Mouse (Mus musculus): ENCODE measurements around the gene Ppp1ca. TPM values are rescaled to one million over a fixed set of nuclear protein-coding genes. Genes with fewer than 3 reads are reported as not detected.

The Ppp1ca gene
- polyA plus RNA-seq, 1 experiment from 2014 or later, result 589 TPM

DNA sequence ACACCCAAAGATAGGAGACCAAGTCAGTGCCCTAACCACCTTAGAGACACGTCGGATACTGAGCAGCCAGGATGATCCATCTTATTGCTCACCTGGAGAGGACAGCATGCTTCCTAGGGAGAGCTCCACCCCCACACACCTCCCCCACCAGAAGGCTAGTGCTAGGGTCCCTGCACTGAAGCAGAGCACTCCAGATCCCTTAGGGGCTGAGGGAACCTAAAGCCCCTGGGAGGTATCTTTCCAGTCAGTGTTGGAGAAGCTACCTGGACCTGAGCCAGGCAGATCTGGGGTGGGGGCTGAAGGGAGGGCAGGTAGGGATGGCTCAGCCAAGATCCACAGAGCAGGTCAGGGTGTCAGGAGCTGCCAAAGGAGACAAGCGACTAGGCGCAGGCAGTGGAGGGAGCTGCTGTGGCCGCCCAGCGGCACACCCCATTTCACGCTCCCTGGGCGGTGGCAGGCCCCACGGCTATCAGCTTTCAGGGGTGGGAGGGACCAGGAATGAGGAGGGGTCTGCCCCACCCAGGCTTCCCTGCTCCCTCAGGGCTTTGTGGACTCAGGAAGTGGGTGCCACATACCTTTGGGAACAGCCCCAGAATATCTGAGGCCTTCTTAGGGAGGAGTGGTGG is 37.7 kb downstream of the Ppp1ca start:
- WGBS, result 33% methylated on average over 9 of the region's 9 CpGs
- Histone ChIP-seq H3K36me3 (no peaks in the 10 kb centered on the region), H3K4me2 (no peak overlapping the region), H3K4me3 (replicated peaks) (no peak overlapping the region), H3K27me3 (replicated peaks) (peaks cover 24% of the 10 kb centered on the region), H3K9me3 (replicated peaks) (no peaks in the 10 kb centered on the region), H3K27ac (replicated peaks) (no peak overlapping the region), H3K9ac (replicated peaks) (no peak overlapping the region), H3K4me1 (peaks cover 13% of the 10 kb centered on the region)
- no peak for ATAC-seq (ENCODE audit: low FRiP score)

DNA sequence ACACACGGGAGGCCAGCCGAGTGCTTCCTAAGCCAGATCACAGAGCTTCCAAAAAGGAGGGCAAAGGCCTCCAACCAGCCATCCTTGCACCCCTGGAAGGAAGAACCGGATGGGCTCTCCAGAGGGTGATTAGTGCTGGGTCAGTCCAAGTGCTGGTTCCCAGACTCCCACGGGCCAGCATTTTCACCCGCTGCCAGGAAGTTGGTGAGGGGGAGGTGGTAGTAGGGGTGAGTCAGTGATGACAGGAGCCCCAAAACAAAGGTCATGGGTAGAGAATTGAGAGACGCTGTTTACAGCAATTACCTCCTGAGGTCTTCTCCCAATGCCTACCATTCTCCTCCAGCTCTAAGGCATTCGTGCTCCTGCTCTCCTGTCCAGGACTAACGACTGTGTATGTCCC is 38.5 kb downstream of the Ppp1ca start:
- H3K4me2 ChIP-seq, result no peak overlapping the region
- ATAC-seq (ENCODE audit: low FRiP score), result no peak
- peaks cover 24% of the 10 kb centered on the region for H3K27me3 ChIP-seq (replicated peaks)
- 67% methylated on average over 8 of the region's 8 CpGs for WGBS
- peaks cover 13% of the 10 kb centered on the region for H3K4me1 ChIP-seq
- no peak overlapping the region for H3K9ac ChIP-seq (replicated peaks)
- no peak overlapping the region for H3K27ac ChIP-seq (replicated peaks)
- no peaks in the 10 kb centered on the region for H3K9me3 ChIP-seq (replicated peaks)
- no peaks in the 10 kb centered on the region for H3K36me3 ChIP-seq
- H3K4me3 ChIP-seq (replicated peaks), result no peak overlapping the region

DNA sequence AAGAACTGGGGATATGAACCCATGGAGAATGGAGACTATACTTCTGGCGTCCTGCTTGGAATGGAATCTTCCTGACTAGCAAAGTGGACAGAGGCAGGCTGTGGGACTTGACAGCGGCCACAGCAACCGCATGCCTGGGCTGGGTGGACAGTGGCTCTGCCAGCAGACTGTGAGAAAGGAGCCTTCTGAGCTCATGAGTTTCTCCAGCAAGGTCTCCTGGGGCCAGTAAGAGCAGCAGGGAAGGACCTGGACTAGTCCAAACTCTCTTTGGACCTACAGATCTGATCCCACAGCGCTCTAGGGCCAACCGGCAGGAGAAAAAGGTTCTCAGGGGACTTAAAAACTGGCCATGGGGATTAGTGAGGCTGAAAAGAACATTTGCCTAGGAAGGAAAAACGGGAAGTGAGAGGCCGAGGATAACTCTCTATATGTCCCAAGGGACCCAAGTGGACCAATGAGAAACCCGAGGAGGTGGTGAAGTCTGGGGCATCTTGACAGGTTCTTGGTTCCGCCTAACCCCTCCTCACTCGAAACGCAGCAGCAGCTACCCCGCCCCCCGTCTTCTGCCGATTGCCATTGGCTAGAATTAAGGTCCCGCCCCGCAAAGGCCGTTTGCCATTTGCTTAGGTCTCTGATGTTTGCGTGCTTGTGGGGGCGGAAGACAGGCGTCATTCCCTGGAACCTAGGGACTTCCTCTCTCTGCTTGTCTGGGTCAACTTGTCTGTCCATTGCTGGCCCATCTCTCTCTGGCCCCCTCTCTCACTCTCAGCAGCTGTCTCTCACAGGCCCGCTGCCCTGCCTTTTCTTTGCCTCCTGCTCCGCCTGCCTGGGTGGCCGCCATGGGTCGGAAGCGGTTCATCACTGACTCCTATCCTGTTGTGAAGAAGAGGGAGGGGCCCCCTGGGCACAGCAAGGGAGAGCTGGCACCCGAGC is 39.7 kb downstream of the Ppp1ca start, which contains the start of gene Pold4:
Gene Pold4, plus strand, starts transcription at position 647 of the 933 bp plus-strand sequence.
- Histone ChIP-seq H3K36me3 (no peaks in the 10 kb centered on the region), H3K27ac (replicated peaks) (peak within 1 kb of the TSS; percentile 82), H3K27me3 (replicated peaks) (peaks cover 24% of the 10 kb centered on the region), H3K4me1 (peaks cover 13% of the 10 kb centered on the region), H3K9ac (replicated peaks) (peak within 1 kb of the TSS; percentile 63), H3K4me2 (peak within 1 kb of the TSS; percentile 79), H3K4me3 (replicated peaks) (peak within 1 kb of the TSS; percentile 51), H3K9me3 (replicated peaks) (no peaks in the 10 kb centered on the region)
- ATAC-seq (ENCODE audit: low FRiP score), result peak; percentile 90
- WGBS, result 10% methylated on average over 26 of the region's 26 CpGs

DNA sequence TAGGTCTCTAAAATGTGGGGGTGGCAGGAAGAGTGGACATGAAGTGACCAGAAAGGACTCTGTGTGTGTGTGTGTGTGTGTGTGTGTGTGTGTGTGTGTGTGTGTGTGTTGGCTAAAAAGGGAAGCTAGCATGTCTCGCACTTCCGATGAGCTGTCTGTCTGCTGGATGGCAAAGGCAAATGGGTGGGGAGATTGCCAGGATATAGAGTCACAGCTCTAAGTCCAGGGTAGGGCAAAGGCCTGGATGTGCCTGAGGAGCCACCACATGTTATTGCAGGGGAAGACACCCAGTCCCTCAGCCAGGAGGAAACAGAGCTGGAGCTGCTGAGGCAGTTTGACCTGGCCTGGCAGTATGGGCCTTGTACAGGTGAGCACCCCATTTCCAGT is 40.3 kb downstream of the Ppp1ca start:
- Histone ChIP-seq H3K27me3 (replicated peaks) (peaks cover 18% of the 10 kb centered on the region), H3K9me3 (replicated peaks) (no peaks in the 10 kb centered on the region), H3K27ac (replicated peaks) (peak overlapping the region; percentile 82), H3K4me1 (peaks cover 13% of the 10 kb centered on the region), H3K4me3 (replicated peaks) (peak overlapping the region; percentile 51), H3K36me3 (no peaks in the 10 kb centered on the region), H3K4me2 (peak overlapping the region; percentile 79), H3K9ac (replicated peaks) (peak overlapping the region; percentile 63)
- ATAC-seq (ENCODE audit: low FRiP score), result peak; percentile 25; the same call in 1 of the 2 replicates
- WGBS, result 38% methylated on average over 2 of the region's 2 CpGs

DNA sequence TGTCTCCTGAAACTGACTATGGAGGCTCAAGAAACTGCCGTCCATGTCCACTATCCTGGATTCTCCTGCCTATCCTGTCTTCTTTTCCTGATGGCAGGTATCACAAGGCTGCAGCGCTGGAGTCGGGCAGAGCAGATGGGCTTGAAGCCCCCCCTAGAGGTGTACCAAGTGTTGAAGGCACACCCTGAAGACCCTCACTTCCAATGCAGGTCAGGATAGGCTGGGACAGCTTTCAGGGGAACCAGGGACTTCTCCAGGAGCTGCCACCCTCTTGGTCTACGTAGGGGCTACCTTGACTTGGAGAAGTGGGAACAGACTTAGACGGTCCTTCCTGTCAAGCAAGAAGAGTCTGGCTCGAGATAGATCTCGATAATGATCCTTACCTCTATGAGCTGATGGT is 40.8 kb downstream of the Ppp1ca start:
- Histone ChIP-seq H3K4me2 (peak overlapping the region; percentile 79), H3K36me3 (no peaks in the 10 kb centered on the region), H3K27me3 (replicated peaks) (peaks cover 18% of the 10 kb centered on the region), H3K4me1 (peaks cover 13% of the 10 kb centered on the region), H3K9ac (replicated peaks) (peak overlapping the region; percentile 63; the same call in 1 of the 2 replicates), H3K4me3 (replicated peaks) (peak overlapping the region; percentile 51; the same call in 1 of the 2 replicates), H3K27ac (replicated peaks) (no peak overlapping the region), H3K9me3 (replicated peaks) (no peaks in the 10 kb centered on the region)
- WGBS, result 80% methylated on average over 7 of the region's 7 CpGs
- no peak for ATAC-seq (ENCODE audit: low FRiP score)

- peaks cover 13% of the 10 kb centered on the region for H3K4me1 ChIP-seq
- no peak overlapping the region for H3K4me3 ChIP-seq (replicated peaks)
- peaks cover 7% of the 10 kb centered on the region for H3K27me3 ChIP-seq (replicated peaks)
- H3K9ac ChIP-seq (replicated peaks), result no peak overlapping the region
- H3K27ac ChIP-seq (replicated peaks), result no peak overlapping the region
- no peaks in the 10 kb centered on the region for H3K36me3 ChIP-seq
- no peak overlapping the region for H3K4me2 ChIP-seq
- no peaks in the 10 kb centered on the region for H3K9me3 ChIP-seq (replicated peaks)
- 82% methylated on average over 4 of the region's 4 CpGs for WGBS
- ATAC-seq (ENCODE audit: low FRiP score), result no peak
Measured at GRCm38 (mm10) chr19:4234548-4234947, 42.7 kb downstream of the Ppp1ca start.

DNA sequence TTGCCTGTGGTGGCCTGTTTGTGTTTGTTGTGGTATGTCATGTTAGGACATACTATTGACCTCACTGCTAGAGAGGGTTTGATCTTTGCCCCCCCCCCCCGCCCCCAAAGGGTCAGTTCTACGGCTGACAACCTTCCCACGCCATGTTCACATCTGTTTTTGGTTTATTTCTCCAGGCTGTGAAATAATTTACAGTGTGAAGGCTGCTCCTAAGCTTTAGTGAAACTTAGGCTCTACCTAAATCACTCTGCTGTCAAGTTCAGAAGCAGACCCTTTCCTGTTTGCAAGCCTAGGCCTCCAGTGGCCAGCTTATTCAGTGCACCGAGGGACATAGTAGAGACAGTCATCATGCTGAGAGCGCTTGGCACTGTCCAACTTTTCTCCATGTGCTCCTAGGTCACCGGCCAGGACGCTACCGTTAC is 48.4 kb downstream of the Ppp1ca start:
- 68% methylated on average over 8 of the region's 8 CpGs for WGBS

DNA sequence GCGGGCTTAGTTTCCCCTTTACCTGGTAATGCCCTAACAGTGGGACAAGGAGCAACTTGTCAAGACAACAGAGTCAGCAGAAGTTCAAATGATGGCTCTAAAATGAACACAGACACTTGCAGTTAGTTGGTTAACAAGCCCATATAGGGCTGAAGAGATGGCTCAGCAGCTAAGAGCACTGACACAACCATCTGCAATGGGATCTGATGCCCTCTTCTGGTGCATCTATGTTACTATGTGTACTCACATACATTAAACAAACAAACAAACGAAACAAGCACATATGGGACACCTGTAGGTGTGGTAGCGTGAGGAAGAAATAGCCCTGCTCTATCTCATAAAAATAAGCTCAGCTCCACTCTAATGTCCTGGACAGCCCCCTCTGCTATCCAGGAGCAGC is 50.6 kb downstream of the Ppp1ca start:
- Histone ChIP-seq H3K27ac (replicated peaks) (no peak overlapping the region), H3K4me1 (no peaks in the 10 kb centered on the region), H3K9ac (replicated peaks) (no peak overlapping the region), H3K27me3 (replicated peaks) (no peaks in the 10 kb centered on the region), H3K4me3 (replicated peaks) (no peak overlapping the region), H3K4me2 (no peak overlapping the region), H3K36me3 (no peaks in the 10 kb centered on the region), H3K9me3 (replicated peaks) (no peaks in the 10 kb centered on the region)
- no peak for ATAC-seq (ENCODE audit: low FRiP score)
- 68% methylated on average over 3 of the region's 3 CpGs for WGBS

More for the DNA sequence above, 48.4 kb downstream of the Ppp1ca start:
- Histone ChIP-seq H3K9me3 (replicated peaks) (no peaks in the 10 kb centered on the region), H3K4me3 (replicated peaks) (no peak overlapping the region), H3K9ac (replicated peaks) (no peak overlapping the region), H3K4me2 (no peak overlapping the region), H3K27me3 (replicated peaks) (no peaks in the 10 kb centered on the region), H3K4me1 (no peaks in the 10 kb centered on the region), H3K27ac (replicated peaks) (no peak overlapping the region), H3K36me3 (no peaks in the 10 kb centered on the region)
- no peak for ATAC-seq (ENCODE audit: low FRiP score)

DNA sequence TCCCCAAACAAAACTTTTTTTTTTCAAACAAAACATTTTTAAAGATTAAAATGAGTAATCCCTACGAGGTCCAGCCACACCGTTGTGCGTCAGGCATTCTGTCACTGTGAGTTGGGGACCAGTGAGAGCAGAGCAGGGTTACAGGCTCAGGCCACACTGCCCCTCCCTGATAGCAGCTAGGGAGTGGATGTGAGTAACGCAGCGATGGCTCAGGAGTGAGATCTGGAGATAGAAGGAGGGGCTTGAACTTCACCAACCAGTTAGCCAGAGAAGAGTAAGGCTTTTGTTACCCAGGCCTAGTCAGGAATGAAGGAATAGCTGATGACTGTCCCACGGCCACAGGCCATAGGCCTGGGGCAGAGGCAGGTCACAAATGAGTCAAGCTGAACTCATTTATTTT is 52.9 kb downstream of the Ppp1ca start:
- WGBS, result 84% methylated on average over 6 of the region's 6 CpGs
- no peak overlapping the region for H3K9ac ChIP-seq (replicated peaks)

More for the DNA sequence above, 52.9 kb downstream of the Ppp1ca start:
- no peak for ATAC-seq (ENCODE audit: low FRiP score)
- Histone ChIP-seq H3K36me3 (no peaks in the 10 kb centered on the region), H3K4me1 (no peaks in the 10 kb centered on the region), H3K27me3 (replicated peaks) (no peaks in the 10 kb centered on the region), H3K27ac (replicated peaks) (no peak overlapping the region), H3K4me3 (replicated peaks) (no peak overlapping the region), H3K4me2 (no peak overlapping the region), H3K9me3 (replicated peaks) (no peaks in the 10 kb centered on the region)

Small RNA genes within 50 kb of the gene (microRNA-seq; reads per million reads assigned to microRNA genes)
- gene Gm26115, result not detected

Other genes with a start within 250 kb of the Ppp1ca start
- gene Aldh3b3, start 233.4 kb upstream of the Ppp1ca start, polyA plus RNA-seq (2015; fragmentation: Nextera tagmentation; extraction: Ambion mirVana), result not detected in 2 replicates
- gene Aldh3b2, start 219.7 kb upstream of the Ppp1ca start, polyA plus RNA-seq (2015; fragmentation: Nextera tagmentation; extraction: Ambion mirVana), result 0.20 and 1.6 TPM in 2 replicates
- gene Acy3, start 205.5 kb upstream of the Ppp1ca start, polyA plus RNA-seq (2015; fragmentation: Nextera tagmentation; extraction: Ambion mirVana), result 2.8 and 4.6 TPM in 2 replicates
- 0.08 TPM in 1 of 2 replicates, not detected in the other for gene Tbx10, start 199.3 kb upstream of the Ppp1ca start, polyA plus RNA-seq (2015; fragmentation: Nextera tagmentation; extraction: Ambion mirVana)
- 26.1 and 26.8 TPM in 2 replicates for gene Nudt8, start 191.5 kb upstream of the Ppp1ca start, polyA plus RNA-seq (2015; fragmentation: Nextera tagmentation; extraction: Ambion mirVana)
- gene Gm49405, start 191.4 kb upstream of the Ppp1ca start, polyA plus RNA-seq (2015; fragmentation: Nextera tagmentation; extraction: Ambion mirVana), result 4.5 and 5.7 TPM in 2 replicates
- gene Doc2g, start 188.8 kb upstream of the Ppp1ca start, polyA plus RNA-seq (2015; fragmentation: Nextera tagmentation; extraction: Ambion mirVana), result 6.0 and 6.7 TPM in 2 replicates
- gene Ndufv1, start 179.3 kb upstream of the Ppp1ca start, polyA plus RNA-seq (2015; fragmentation: Nextera tagmentation; extraction: Ambion mirVana), result 262 and 279 TPM in 2 replicates
- gene Gstp1, start 154.1 kb upstream of the Ppp1ca start, polyA plus RNA-seq (2015; fragmentation: Nextera tagmentation; extraction: Ambion mirVana), result 552 and 568 TPM in 2 replicates
- gene Gstp2, start 146.0 kb upstream of the Ppp1ca start, polyA plus RNA-seq (2015; fragmentation: Nextera tagmentation; extraction: Ambion mirVana), result 1.9 and 7.6 TPM in 2 replicates
- gene Gstp3, start 132.5 kb upstream of the Ppp1ca start, polyA plus RNA-seq (2015; fragmentation: Nextera tagmentation; extraction: Ambion mirVana), result 1.1 TPM in 1 of 2 replicates, not detected in the other
- gene Cabp2, start 110.5 kb upstream of the Ppp1ca start, polyA plus RNA-seq (2015; fragmentation: Nextera tagmentation; extraction: Ambion mirVana), result not detected in 2 replicates
- 88.7 and 99.0 TPM in 2 replicates for gene Cdk2ap2, start 94.9 kb upstream of the Ppp1ca start, polyA plus RNA-seq (2015; fragmentation: Nextera tagmentation; extraction: Ambion mirVana)
- gene Pitpnm1, start 92.1 kb upstream of the Ppp1ca start, polyA plus RNA-seq (2015; fragmentation: Nextera tagmentation; extraction: Ambion mirVana), result 72.1 and 80.9 TPM in 2 replicates
- 105 and 111 TPM in 2 replicates for gene Aip, start 66.2 kb upstream of the Ppp1ca start, polyA plus RNA-seq (2015; fragmentation: Nextera tagmentation; extraction: Ambion mirVana)
- not detected in 2 replicates for gene Gpr152, start 52.3 kb upstream of the Ppp1ca start, polyA plus RNA-seq (2015; fragmentation: Nextera tagmentation; extraction: Ambion mirVana)
- gene Cabp4, start 48.0 kb upstream of the Ppp1ca start, polyA plus RNA-seq (2015; fragmentation: Nextera tagmentation; extraction: Ambion mirVana), result 0.20 and 0.28 TPM in 2 replicates
- 102 and 141 TPM in 2 replicates for gene Coro1b, start 43.4 kb upstream of the Ppp1ca start, polyA plus RNA-seq (2015; fragmentation: Nextera tagmentation; extraction: Ambion mirVana)
- gene Ptprcap, start 38.5 kb upstream of the Ppp1ca start, polyA plus RNA-seq (2015; fragmentation: Nextera tagmentation; extraction: Ambion mirVana), result 1.0 and 52.3 TPM in 2 replicates
- 54.4 and 56.3 TPM in 2 replicates for gene Rps6kb2, start 28.7 kb upstream of the Ppp1ca start, polyA plus RNA-seq (2015; fragmentation: Nextera tagmentation; extraction: Ambion mirVana)
- gene Carns1, start 16.6 kb upstream of the Ppp1ca start, polyA plus RNA-seq (2015; fragmentation: Nextera tagmentation; extraction: Ambion mirVana), result 5.9 and 6.4 TPM in 2 replicates
- 0.74 and 20.7 TPM in 2 replicates for gene Tbc1d10c, start 781 bp upstream of the Ppp1ca start, polyA plus RNA-seq (2015; fragmentation: Nextera tagmentation; extraction: Ambion mirVana)
- gene Rad9a, start 9.6 kb downstream of the Ppp1ca start, polyA plus RNA-seq (2015; fragmentation: Nextera tagmentation; extraction: Ambion mirVana), result 24.3 and 27.2 TPM in 2 replicates
- 0.78 and 2.2 TPM in 2 replicates for gene Clcf1, start 22.2 kb downstream of the Ppp1ca start, polyA plus RNA-seq (2015; fragmentation: Nextera tagmentation; extraction: Ambion mirVana)
- gene AC109138.7, start 22.3 kb downstream of the Ppp1ca start, polyA plus RNA-seq (2015; fragmentation: Nextera tagmentation; extraction: Ambion mirVana), result not detected in 2 replicates
- 24.7 and 28.0 TPM in 2 replicates for gene Pold4, start 39.8 kb downstream of the Ppp1ca start, polyA plus RNA-seq (2015; fragmentation: Nextera tagmentation; extraction: Ambion mirVana)
- 19.8 TPM in 2 replicates for gene Ssh3, start 77.1 kb downstream of the Ppp1ca start, polyA plus RNA-seq (2015; fragmentation: Nextera tagmentation; extraction: Ambion mirVana)
- gene Ankrd13d, start 91.1 kb downstream of the Ppp1ca start, polyA plus RNA-seq (2015; fragmentation: Nextera tagmentation; extraction: Ambion mirVana), result 63.0 and 75.4 TPM in 2 replicates
- 26.2 and 31.3 TPM in 2 replicates for gene Grk2, start 114.2 kb downstream of the Ppp1ca start, polyA plus RNA-seq (2015; fragmentation: Nextera tagmentation; extraction: Ambion mirVana)
- 28.4 and 38.5 TPM in 2 replicates for gene Kdm2a, start 206.2 kb downstream of the Ppp1ca start, polyA plus RNA-seq (2015; fragmentation: Nextera tagmentation; extraction: Ambion mirVana)
- gene Rhod, start 247.4 kb downstream of the Ppp1ca start, polyA plus RNA-seq (2015; fragmentation: Nextera tagmentation; extraction: Ambion mirVana), result 4.5 and 8.7 TPM in 2 replicates

Data from neural tube, embryonic 15.5 days (tissue).